Mouse (Mus musculus): ENCODE measurements around the gene Olfr1223.

GRCm38 (mm10) chr2:89093848-89094247, 57.5 kb downstream of the Olfr1223 start:
- TF ChIP-seq POLR2A (IDR thresholded peaks at IDR 0.05; ENCODE audit: insufficient read length, low read depth) (no peak), MYOG (IDR thresholded peaks at IDR 0.05; ENCODE audit: control insufficient read depth in 1 of 3, insufficient read depth in 1 of 3, insufficient read length in 2 of 3, low read depth in 2 of 3) (no peak), USF1 (IDR thresholded peaks at IDR 0.05; ENCODE audit: low read depth) (no peak), TCF12 (IDR thresholded peaks at IDR 0.05; ENCODE audit: insufficient read depth, poor library complexity, severe bottlenecking) (no peak), POLR2AphosphoS2 (IDR thresholded peaks at IDR 0.05; ENCODE audit: insufficient read length, low read depth) (no peak), MYOD1 (IDR thresholded peaks at IDR 0.05; ENCODE audit: control insufficient read depth in 1 of 3, insufficient read length in 2 of 3, low read depth in 2 of 3) (no peak), MAX (IDR thresholded peaks at IDR 0.05; ENCODE audit: low read depth) (no peak), CEBPB (IDR thresholded peaks at IDR 0.05; ENCODE audit: insufficient read depth, poor library complexity, severe bottlenecking) (no peak), TCF3 (IDR thresholded peaks at IDR 0.05; ENCODE audit: insufficient read length, low read depth) (no peak), E2F4 (IDR thresholded peaks at IDR 0.05; ENCODE audit: insufficient read depth) (no peak)
